Mouse (Mus musculus) hematopoietic multipotent progenitor cell, adult 10-12 weeks (in vitro differentiated cells): ENCODE data around the gene Olfr652. TPM values are rescaled to one million over a fixed set of nuclear protein-coding genes. Genes with fewer than 3 reads are reported as not detected.

Source experiments
- polyA plus RNA-seq: library from polyadenylated mRNA; stranded (reverse); fragments of >175 nt; gene quantifications from 2 replicates; pipeline ENCODE4 v1.2.3, GENCODE M21; 2012; ENCODE audit warnings: low replicate concordance

Gene Olfr652
- polyA plus RNA-seq: not detected in 2 replicates

DNA sequence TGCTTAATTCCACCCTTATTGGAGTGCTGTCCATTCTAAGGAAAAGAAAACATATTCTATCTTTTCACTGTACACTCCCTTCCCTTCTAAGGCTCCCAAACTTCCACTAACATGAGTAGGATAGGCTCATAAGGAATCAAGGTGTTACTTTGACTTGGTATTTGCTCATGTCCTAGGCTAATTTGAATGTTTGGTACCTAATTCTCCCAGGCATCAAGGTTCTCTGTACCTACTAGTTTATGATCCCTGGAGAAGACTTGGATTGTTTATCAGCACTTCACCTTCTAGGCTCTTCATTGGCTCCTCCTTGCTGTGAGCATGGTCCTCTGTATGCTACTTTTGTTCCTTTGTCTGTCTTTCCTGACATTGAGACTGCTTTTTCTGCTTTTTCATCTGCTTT is at the start of gene Olfr652:
Gene Olfr652 (plus strand): TSS at position 301 of the 400 bp plus-strand sequence.

GRCm38 (mm10) chr7:104549833-104550232 is 10.9 kb upstream of the Olfr652 start, which contains the start of gene Olfr651:
Gene Olfr651 (plus strand): TSS chr7:104550133.

GRCm38 (mm10) chr7:104577014-104577413 is 16.3 kb downstream of the Olfr652 start, which contains the start of gene Olfr653:
Gene Olfr653 (plus strand): TSS chr7:104577314.

DNA sequence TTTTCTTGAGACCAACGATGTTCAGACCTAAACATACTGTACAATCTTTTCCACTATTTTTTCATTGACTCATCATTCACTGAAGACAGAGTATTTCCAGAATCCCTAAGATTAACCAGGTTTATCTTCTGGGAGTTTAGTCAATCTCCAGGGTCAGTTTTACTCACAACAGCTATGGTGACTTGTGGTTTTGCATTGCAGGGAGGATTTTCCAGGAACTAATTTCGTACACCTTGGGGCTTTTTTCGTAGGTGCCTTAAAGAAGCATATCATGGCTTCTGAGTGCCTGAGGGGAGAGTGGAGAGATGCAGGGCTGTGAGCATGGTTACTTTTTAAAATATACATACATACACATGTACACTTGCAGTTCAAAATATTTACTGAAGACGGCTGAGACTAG is 26.0 kb downstream of the Olfr652 start, which contains the start of gene Olfr654:
Gene Olfr654 (plus strand): TSS at position 301 of the 400 bp plus-strand sequence.

GRCm38 (mm10) chr7:104601679-104602078 is 41.0 kb downstream of the Olfr652 start, which contains the start of gene Olfr655:
Gene Olfr655 (minus strand): TSS chr7:104601779.

DNA sequence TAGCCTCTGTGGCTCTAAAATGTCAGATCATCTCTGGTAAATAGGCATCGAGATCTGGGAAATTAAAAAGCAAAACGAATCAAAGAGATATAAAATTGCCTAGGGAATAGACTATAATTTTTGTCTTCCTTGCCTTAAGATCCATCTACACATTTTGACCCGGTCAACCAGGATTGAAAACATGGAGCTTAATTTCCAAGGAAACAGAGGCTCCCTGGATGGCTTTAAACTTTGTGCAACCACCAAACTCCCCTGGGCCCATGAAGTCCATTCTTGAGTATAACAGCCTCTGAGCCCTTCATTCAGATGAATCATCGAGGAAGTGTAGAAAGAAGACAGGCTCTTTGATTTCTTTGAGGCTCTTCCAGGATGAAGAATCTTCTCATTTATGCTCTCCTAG is 53.0 kb downstream of the Olfr652 start, which contains the start of gene Olfr656:
Gene Olfr656 (plus strand): TSS at position 301 of the 400 bp plus-strand sequence.

Other genes with a start within 250 kb of the Olfr652 start
- not detected in 2 replicates for gene Trim12a, start 245.4 kb upstream of the Olfr652 start, polyA plus RNA-seq
- gene Trim34b, start 231.4 kb upstream of the Olfr652 start, polyA plus RNA-seq: 1.1 and 1.8 TPM in 2 replicates
- 3.5 and 6.5 TPM in 2 replicates for gene Trim12c, start 207.5 kb upstream of the Olfr652 start, polyA plus RNA-seq
- 0.52 and 0.56 TPM in 2 replicates for gene Trim30b, start 191.0 kb upstream of the Olfr652 start, polyA plus RNA-seq
- gene Trim30c, start 160.1 kb upstream of the Olfr652 start, polyA plus RNA-seq: 0.10 and 0.26 TPM in 2 replicates
- 7.1 and 19.8 TPM in 2 replicates for gene Trim30a, start 95.7 kb upstream of the Olfr652 start, polyA plus RNA-seq
- 0.07 and 0.16 TPM in 2 replicates for gene Trim30d, start 53.1 kb upstream of the Olfr652 start, polyA plus RNA-seq
- not detected in 2 replicates for gene Olfr651, start 10.8 kb upstream of the Olfr652 start, polyA plus RNA-seq
- not detected in 2 replicates for gene Olfr653, start 16.4 kb downstream of the Olfr652 start, polyA plus RNA-seq
- not detected in 2 replicates for gene Olfr654, start 26.1 kb downstream of the Olfr652 start, polyA plus RNA-seq
- gene Olfr655, start 40.9 kb downstream of the Olfr652 start, polyA plus RNA-seq: not detected in 2 replicates
- gene Olfr656, start 53.1 kb downstream of the Olfr652 start, polyA plus RNA-seq: not detected in 2 replicates
- not detected in 2 replicates for gene Olfr657, start 63.9 kb downstream of the Olfr652 start, polyA plus RNA-seq
- gene Olfr658, start 86.4 kb downstream of the Olfr652 start, polyA plus RNA-seq: 0.04 TPM in 1 of 2 replicates, not detected in the other
- not detected in 2 replicates for gene Olfr659, start 105.9 kb downstream of the Olfr652 start, polyA plus RNA-seq
- gene Olfr661, start 125.6 kb downstream of the Olfr652 start, polyA plus RNA-seq: not detected in 2 replicates
- not detected in 2 replicates for gene Usp17le, start 216.6 kb downstream of the Olfr652 start, polyA plus RNA-seq